Mouse (Mus musculus): Measurements from ENCODE around the gene Slc39a5. TPM values are rescaled to one million over a fixed set of nuclear protein-coding genes. Genes with fewer than 3 reads are reported as not detected.

Slc39a5 gene
- polyA plus RNA-seq, 1 experiment: 114 TPM

GRCm38 (mm10) chr10:128361836-128362235 is 39.2 kb downstream of the Slc39a5 start:
- Histone ChIP-seq H3K27ac (ENCODE audit: insufficient read depth, low read depth, low read length) (no peak overlapping the region; the same call in 1 of the 2 replicates), H3K27me3 (replicated peaks; ENCODE audit: control insufficient read depth, insufficient read depth, low read length) (no peaks in the 10 kb centered on the region), H3K36me3 (ENCODE audit: control insufficient read depth, insufficient read depth, low read length) (peaks cover 8% of the 10 kb centered on the region; the same call in 1 of the 2 replicates), H3K4me3 (ENCODE audit: insufficient read depth, low read depth, low read length) (no peak overlapping the region), H3K4me1 (ENCODE audit: control insufficient read depth, insufficient read depth, low read length) (no peaks in the 10 kb centered on the region)
- no peak for DNase-seq
- TF ChIP-seq POLR2A (IDR thresholded peaks at IDR 0.05; ENCODE audit: low read depth, low read length) (no peak), CTCF (conservative IDR thresholded peaks at IDR 0.05; ENCODE audit: insufficient read depth, insufficient read length, low read depth, low read length) (no peak)
- WGBS: 87% methylated on average over 6 of the region's 6 CpGs

- DNase-seq: no peak
- no peaks in the 10 kb centered on the region for H3K27me3 ChIP-seq (replicated peaks; ENCODE audit: control insufficient read depth, insufficient read depth, low read length)
- TF ChIP-seq POLR2A (IDR thresholded peaks at IDR 0.05; ENCODE audit: low read depth, low read length) (no peak), CTCF (conservative IDR thresholded peaks at IDR 0.05; ENCODE audit: insufficient read depth, insufficient read length, low read depth, low read length) (no peak)
- 83% methylated on average over 6 of the region's 6 CpGs for WGBS
- H3K4me1 ChIP-seq (ENCODE audit: control insufficient read depth, insufficient read depth, low read length): no peaks in the 10 kb centered on the region
- peaks cover 8% of the 10 kb centered on the region; the same call in 1 of the 2 replicates for H3K36me3 ChIP-seq (ENCODE audit: control insufficient read depth, insufficient read depth, low read length)
- no peak overlapping the region for H3K27ac ChIP-seq (ENCODE audit: insufficient read depth, low read depth, low read length)
- no peak overlapping the region for H3K4me3 ChIP-seq (ENCODE audit: insufficient read depth, low read depth, low read length)
Measured at GRCm38 (mm10) chr10:128359226-128359625, 41.8 kb downstream of the Slc39a5 start.

DNA sequence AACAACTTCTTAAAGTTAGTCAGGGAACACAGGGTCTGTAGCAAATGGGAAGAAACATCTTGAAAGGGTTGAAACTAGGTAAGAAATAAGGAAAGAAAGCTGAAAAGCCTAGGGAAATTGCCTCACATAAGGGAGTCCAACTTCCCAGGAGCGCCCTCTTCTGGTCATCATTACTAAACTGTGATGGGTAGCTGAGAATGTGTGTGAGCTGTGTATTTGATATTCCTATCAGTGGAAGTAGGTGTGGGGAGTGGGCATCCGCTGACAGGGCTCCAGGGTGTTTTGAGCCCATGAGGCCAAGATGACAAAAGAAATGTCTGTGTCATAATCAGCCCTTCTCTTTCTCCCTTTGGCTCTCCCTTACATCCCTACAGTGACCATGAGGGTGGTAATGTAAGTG is 42.2 kb downstream of the Slc39a5 start:
- Histone ChIP-seq H3K4me3 (ENCODE audit: insufficient read depth, low read depth, low read length) (no peak overlapping the region), H3K4me1 (ENCODE audit: control insufficient read depth, insufficient read depth, low read length) (no peaks in the 10 kb centered on the region), H3K27me3 (replicated peaks; ENCODE audit: control insufficient read depth, insufficient read depth, low read length) (no peaks in the 10 kb centered on the region), H3K27ac (ENCODE audit: insufficient read depth, low read depth, low read length) (no peak overlapping the region), H3K36me3 (ENCODE audit: control insufficient read depth, insufficient read depth, low read length) (peaks cover 12% of the 10 kb centered on the region)
- 58% methylated on average over 2 of the region's 2 CpGs for whole genome bisulfite sequencing
- DNase-seq: peak; percentile 71
- no peak for TF ChIP-seq POLR2A (IDR thresholded peaks at IDR 0.05; ENCODE audit: low read depth, low read length)
- TF ChIP-seq CTCF (conservative IDR thresholded peaks at IDR 0.05; ENCODE audit: insufficient read depth, insufficient read length, low read depth, low read length): peak; percentile 26; the same call in 1 of the 2 replicates

- DNase-seq: no peak
- Histone ChIP-seq H3K4me3 (ENCODE audit: insufficient read depth, low read depth, low read length) (no peak overlapping the region), H3K4me1 (ENCODE audit: control insufficient read depth, insufficient read depth, low read length) (peaks cover 9% of the 10 kb centered on the region), H3K27me3 (replicated peaks; ENCODE audit: control insufficient read depth, insufficient read depth, low read length) (no peaks in the 10 kb centered on the region), H3K27ac (ENCODE audit: insufficient read depth, low read depth, low read length) (no peak overlapping the region), H3K36me3 (ENCODE audit: control insufficient read depth, insufficient read depth, low read length) (peaks cover 5% of the 10 kb centered on the region)
- WGBS: 85% methylated on average over 8 of the region's 8 CpGs
- no peak for TF ChIP-seq CTCF (conservative IDR thresholded peaks at IDR 0.05; ENCODE audit: insufficient read depth, insufficient read length, low read depth, low read length)
- no peak for TF ChIP-seq POLR2A (IDR thresholded peaks at IDR 0.05; ENCODE audit: low read depth, low read length)
Measured at GRCm38 (mm10) chr10:128347541-128347940, 53.5 kb downstream of the Slc39a5 start.

Other genes with a start within 250 kb of the Slc39a5 start
- gene Rbms2, start 220.9 kb downstream of the Slc39a5 start, polyA plus RNA-seq (2012; rRNA removed): 69.0 and 70.1 TPM in 2 replicates
- 0.33 and 0.61 TPM in 2 replicates for gene Gls2, start 206.8 kb downstream of the Slc39a5 start, polyA plus RNA-seq (2012; rRNA removed)
- 15.5 and 17.3 TPM in 2 replicates for gene Spryd4, start 189.4 kb downstream of the Slc39a5 start, polyA plus RNA-seq (2012; rRNA removed)
- gene Mip, start 175.4 kb downstream of the Slc39a5 start, polyA plus RNA-seq (2012; rRNA removed): not detected in 2 replicates
- gene Timeless, start 169.2 kb downstream of the Slc39a5 start, polyA plus RNA-seq (2012; rRNA removed): 2.7 and 3.8 TPM in 2 replicates
- gene Apon, start 147.1 kb downstream of the Slc39a5 start, polyA plus RNA-seq (2012; rRNA removed): not detected in 2 replicates
- 0.08 and 0.30 TPM in 2 replicates for gene Apof, start 132.6 kb downstream of the Slc39a5 start, polyA plus RNA-seq (2012; rRNA removed)
- 18.6 TPM in 2 replicates for gene Stat2, start 130.7 kb downstream of the Slc39a5 start, polyA plus RNA-seq (2012; rRNA removed)
- 0.05 and 0.10 TPM in 2 replicates for gene Il23a, start 102.5 kb downstream of the Slc39a5 start, polyA plus RNA-seq (2012; rRNA removed)
- gene Pan2, start 97.9 kb downstream of the Slc39a5 start, polyA plus RNA-seq (2012; rRNA removed): 18.1 and 21.1 TPM in 2 replicates
- 90.8 and 118 TPM in 2 replicates for gene Cnpy2, start 78.8 kb downstream of the Slc39a5 start, polyA plus RNA-seq (2012; rRNA removed)
- gene Cs, start 63.5 kb downstream of the Slc39a5 start, polyA plus RNA-seq (2012; rRNA removed): 252 and 273 TPM in 2 replicates
- 58.7 and 72.3 TPM in 2 replicates for gene Coq10a, start 32.2 kb downstream of the Slc39a5 start, polyA plus RNA-seq (2012; rRNA removed)
- 21.5 and 22.5 TPM in 2 replicates for gene Ankrd52, start 24.1 kb downstream of the Slc39a5 start, polyA plus RNA-seq (2012; rRNA removed)
- gene Nabp2, start 10.3 kb upstream of the Slc39a5 start, polyA plus RNA-seq (2012; rRNA removed): 33.2 and 37.8 TPM in 2 replicates
- 19.5 and 19.6 TPM in 2 replicates for gene Rnf41, start 10.4 kb upstream of the Slc39a5 start, polyA plus RNA-seq (2012; rRNA removed)
- 81.3 and 81.4 TPM in 2 replicates for gene Smarcc2, start 58.0 kb upstream of the Slc39a5 start, polyA plus RNA-seq (2012; rRNA removed)
- gene Myl6, start 92.9 kb upstream of the Slc39a5 start, polyA plus RNA-seq (2012; rRNA removed): 897 and 1,416 TPM in 2 replicates
- 8.4 and 10.6 TPM in 2 replicates for gene Myl6b, start 97.5 kb upstream of the Slc39a5 start, polyA plus RNA-seq (2012; rRNA removed)
- 24.5 and 25.5 TPM in 2 replicates for gene Esyt1, start 124.6 kb upstream of the Slc39a5 start, polyA plus RNA-seq (2012; rRNA removed)
- 10.0 and 11.3 TPM in 2 replicates for gene Zc3h10, start 146.5 kb upstream of the Slc39a5 start, polyA plus RNA-seq (2012; rRNA removed)
- 1,799 and 2,275 TPM in 2 replicates for gene Rpl41, start 148.1 kb upstream of the Slc39a5 start, polyA plus RNA-seq (2012; rRNA removed)
- gene Pa2g4, start 164.8 kb upstream of the Slc39a5 start, polyA plus RNA-seq (2012; rRNA removed): 18.5 and 25.1 TPM in 2 replicates
- gene Erbb3, start 188.4 kb upstream of the Slc39a5 start, polyA plus RNA-seq (2012; rRNA removed): 26.9 and 30.2 TPM in 2 replicates
- gene Rps26, start 225.5 kb upstream of the Slc39a5 start, polyA plus RNA-seq (2012; rRNA removed): 520 and 798 TPM in 2 replicates
- gene Ikzf4, start 244.8 kb upstream of the Slc39a5 start, polyA plus RNA-seq (2012; rRNA removed): 2.9 and 3.2 TPM in 2 replicates